Mouse (Mus musculus): ENCODE results near the gene Arhgef28.

The Arhgef28 gene

DNA sequence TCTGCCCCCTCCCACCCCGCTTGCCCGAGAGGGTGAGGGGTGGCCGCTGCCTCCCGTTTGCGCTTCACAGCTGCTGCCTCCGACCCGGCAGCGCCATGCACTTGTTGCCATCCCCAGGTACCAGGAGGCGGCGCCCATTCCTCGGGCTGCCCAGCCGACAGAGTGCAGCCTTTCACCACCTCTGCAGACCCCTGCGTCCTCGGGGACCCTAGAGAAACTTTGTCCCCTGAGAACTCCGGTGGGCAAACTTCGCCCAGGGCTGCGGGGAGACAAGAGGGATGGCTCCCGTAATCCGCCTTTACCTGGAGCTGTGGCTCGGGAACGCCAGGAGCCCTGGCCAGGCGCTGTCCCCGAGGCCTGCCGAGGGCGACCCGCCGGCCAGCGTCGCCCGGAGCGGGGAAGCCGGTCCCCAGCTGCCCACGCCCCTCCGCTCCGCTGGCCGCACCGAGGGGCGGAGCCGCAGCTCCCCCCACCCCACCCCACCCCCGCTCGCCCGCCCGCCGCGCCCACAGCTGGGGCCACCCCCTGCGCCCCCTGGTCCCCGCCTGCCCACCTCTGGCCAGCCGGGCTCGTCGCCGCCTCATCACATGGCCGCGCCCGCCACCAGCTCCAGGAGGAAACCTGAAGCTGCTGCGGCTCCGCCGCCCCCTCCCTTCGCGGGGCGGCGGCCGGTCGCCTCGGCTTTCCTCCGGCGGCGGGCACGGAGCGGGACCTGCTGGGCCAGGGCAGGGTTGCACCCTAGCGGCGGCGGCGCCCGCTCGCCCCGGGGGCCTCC is at the start of gene Arhgef28:
Gene Arhgef28 (minus strand): TSS at position 669 of the 775 bp plus-strand sequence.
- peak; percentile 9 for DNase-seq

DNA sequence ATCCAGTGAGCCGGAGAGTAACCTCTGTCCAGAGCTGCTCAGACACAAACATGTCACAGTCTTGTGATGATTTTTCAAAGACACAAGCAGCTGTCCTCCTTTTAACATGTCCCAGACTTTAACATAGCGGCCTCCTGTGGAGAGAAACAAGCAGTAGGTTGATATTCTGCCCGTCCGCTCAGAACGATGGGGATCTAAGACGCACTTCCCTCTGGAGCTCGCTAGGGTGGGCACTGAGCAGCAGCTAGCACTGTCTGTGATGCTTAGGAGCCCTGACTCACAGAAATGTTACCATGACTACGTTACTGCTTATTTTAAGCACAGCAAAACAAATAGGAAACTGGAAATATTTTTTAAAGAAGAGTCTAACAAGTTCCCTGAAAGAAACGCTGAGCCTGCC is 48.7 kb upstream of the Arhgef28 start:
- DNase-seq = no peak

GRCm38 (mm10) chr13:98249594-98249993 is 43.4 kb upstream of the Arhgef28 start:
- no peak for DNase-seq

DNA sequence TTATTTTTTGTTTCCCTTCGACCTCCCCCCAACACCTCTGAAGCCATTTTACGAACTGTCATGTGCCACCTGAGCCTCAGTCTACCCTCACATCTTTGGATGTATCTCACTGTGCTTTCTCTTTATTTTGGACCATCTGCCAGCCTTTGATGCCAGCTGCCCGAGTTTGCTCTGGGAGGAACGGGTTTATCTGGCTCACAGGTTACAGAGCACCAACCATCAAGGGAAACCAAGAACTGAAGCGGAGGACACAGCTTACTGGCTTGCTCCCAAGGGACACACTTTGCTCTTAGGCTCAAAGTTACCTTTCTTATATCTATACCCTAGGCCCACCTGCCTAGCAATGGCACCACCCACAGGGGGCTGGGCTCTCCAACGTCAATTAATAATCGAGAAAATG is 39.1 kb upstream of the Arhgef28 start:
- no peak for DNase-seq

DNA sequence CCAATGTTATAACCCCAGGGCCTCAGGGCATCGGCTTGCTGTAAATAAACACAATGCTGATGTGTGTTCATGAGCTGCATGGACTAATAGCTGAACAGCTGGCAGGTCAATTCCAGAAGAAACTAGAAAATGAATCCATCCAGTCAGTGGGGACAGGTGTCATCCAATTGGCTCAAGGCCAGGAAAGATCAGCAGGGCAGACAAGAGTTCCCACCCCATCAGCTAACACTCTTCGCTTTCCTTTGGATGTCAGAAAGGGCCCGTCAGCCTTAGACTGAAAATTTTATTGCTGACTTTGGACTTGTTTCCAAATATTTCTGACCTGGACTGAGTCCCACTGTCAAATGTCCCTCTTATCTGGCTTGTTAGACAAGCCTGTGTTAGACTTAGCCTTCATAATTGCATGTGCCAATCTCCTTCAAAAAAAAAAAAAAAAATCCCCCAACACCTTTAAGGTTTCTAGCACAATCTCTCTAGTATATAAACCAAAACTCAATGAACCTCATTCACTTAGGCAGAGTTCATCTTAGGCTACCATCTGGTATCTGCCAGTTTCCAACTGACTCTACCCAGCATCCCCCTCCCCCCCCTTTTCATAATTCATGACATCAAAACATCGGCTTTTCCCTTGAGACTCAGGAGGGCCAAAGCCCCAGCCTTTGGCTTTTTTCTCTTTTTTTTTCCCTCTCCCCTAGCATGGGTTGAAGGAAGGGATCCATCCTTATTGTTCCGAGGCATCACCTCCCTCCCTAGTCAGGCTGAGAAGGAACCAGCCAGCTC is 38.5 kb upstream of the Arhgef28 start:
- DNase-seq = no peak

DNA sequence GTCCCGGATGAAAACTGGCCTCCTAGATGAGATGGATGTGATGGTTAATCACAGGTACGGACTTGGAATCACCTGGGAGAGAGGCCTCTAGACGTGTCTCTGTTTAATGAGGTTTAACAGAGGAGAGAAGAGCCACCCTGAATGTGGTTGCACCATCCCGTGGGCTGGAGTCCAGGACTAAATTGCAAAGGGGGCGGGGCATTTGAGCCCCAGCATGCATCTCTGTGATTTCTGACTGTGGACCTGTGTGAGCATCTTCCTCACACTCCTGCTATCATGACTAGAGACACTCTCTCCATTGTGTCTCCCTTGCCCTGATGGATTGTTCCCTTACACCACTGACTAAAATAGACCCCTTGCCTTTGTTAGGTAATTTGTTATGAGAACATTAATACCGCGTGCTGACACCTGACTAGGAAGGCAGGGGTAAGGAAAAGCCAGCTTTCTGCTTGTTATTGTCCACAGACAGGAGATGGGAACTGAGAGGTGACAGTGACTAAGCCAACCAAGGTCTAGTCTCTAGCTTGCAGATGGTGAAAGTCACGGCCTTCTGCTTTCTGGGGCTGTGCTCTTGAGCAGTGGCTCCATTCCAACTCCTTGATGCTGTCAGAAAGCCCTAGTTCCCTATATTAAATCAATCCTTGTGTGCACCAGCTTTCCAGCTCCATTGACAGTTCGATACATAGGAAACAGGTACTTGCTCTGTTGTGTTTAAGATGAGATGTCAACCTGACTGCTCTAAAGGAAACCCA is 35.5 kb upstream of the Arhgef28 start:
- DNase-seq = no peak

DNA sequence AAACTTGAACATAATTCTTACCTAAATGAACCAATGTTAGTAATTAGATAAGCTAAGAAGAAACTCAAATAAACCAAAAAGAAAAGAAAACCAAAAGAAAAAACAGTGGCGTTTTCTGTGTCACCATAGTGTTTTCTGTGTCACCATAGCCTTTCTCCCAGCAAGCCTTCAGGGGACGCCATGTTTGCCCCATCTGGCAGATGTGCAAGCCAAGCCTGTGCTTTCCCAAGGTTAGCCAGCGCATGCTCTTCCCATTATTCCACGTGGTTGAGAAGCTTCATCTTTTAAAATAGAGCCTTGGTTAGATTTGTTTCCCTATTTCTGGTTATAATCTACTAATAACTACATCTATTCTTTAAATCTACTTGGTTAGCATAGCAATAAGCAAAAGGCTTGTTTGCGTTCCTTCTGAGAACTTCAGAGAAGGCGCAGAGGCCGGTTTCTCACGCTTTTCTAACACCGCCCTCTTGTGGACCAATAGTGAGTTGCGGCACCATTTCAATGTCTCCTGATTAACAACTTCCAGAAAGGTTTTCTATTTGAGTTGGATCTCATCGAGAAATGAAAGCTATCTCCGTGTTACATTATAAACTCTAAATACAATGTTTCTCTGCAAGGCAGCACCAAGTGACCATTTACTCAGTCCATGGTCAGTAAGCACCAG is 33.9 kb upstream of the Arhgef28 start:
- no peak for DNase-seq

GRCm38 (mm10) chr13:98235451-98235850 is 29.2 kb upstream of the Arhgef28 start:
- no peak for DNase-seq

DNA sequence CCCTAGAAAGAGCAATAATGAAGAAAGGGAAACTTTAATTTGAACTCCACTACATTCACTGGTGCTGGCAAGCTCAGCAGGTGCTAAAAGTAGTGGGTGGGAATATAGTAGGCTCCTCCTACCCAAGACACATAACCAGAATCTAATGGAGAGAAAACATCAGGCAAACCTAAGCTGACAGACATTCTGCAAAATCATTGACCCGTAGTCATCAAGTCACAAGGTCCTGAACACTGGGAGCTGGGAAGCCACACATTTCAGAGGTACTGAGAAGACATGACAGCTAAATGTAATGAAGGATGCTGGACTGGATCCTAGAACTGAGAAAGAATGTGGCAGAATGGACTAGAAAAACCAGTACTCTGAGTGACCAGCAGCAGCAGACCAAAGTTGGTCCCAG is 24.3 kb upstream of the Arhgef28 start:
- DNase-seq = no peak

GRCm38 (mm10) chr13:98226225-98226624 is 20.0 kb upstream of the Arhgef28 start:
- no peak for DNase-seq

GRCm38 (mm10) chr13:98222848-98223247 is 16.6 kb upstream of the Arhgef28 start:
- DNase-seq = no peak

DNA sequence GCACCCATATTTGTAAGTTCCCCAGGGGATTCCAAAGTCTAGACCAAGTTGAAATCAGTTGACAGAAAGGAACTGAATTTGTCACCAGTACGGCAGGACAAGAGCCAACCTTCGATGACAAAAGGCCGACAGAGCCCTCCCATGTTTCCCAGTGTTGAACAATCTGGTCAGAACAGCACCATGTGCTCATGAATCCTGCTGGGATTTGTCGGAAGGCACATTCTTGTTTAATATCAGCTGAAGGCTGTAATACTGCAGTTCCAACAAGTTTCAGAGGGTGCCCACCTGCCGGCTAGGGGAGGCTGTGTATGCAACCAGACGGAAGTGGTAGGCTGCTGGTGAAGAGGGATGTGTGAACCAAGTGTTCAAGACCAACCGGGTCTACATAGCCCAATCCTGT is 3.9 kb upstream of the Arhgef28 start:
- no peak for DNase-seq

DNA sequence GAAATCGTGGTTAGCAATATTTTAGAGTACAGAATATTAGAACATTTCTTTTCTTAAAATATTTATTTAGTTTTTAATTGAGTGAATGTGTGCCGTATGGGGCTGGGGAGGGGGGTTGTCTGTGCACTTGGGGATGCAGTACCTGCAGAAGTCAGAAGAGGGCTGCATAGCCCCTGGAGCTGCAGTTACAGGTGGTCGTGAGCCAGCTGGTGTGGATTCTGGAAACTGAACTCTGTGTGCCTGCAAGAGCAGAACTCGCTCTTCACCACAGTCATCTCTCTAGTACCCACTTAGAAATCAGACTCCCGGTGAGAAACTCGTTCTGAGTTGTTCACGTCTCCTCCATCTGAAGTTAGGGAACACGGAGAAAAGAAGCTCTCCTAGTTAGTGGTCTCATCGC is 2.6 kb upstream of the Arhgef28 start:
- DNase-seq = no peak

DNA sequence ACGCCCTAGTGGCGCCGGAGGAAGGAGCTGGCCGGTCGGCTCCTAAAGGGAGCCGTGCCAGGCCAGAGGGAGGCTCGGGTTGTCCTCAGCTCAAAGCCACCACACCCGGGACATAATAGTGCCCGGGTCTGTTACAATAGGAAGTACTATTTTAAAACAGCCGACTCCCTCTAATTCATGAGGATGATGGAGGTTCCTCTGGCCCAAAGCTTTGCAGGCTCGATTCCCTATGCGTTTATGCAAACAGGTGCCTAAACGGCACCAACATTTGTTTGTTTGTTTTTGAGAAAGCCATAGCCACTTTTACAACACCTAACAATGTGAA is 269 bp upstream of the Arhgef28 start:
- no peak for DNase-seq

- no peak for DNase-seq
These were observed 1.1 kb downstream of the Arhgef28 start for GRCm38 (mm10) chr13:98205111-98205510.

DNA sequence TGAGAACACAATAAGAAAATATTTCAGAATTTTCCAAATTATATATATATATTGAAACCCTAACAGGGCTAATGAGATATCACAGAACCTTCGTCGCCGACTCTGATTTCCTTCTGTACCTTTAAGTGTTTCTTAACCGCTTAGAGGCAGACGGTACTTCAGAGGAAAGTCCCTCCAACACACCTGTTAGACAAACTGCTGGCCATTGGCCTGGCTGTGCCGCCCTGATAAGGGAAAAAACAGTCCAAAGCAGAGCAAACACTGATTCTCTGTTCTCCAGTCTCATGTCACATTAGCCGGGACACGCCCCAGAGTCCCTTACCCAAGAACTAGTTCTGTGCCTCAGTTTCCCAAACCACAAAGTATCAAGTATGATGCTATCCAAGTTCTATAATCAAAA is 1.9 kb downstream of the Arhgef28 start:
- DNase-seq = no peak

DNA sequence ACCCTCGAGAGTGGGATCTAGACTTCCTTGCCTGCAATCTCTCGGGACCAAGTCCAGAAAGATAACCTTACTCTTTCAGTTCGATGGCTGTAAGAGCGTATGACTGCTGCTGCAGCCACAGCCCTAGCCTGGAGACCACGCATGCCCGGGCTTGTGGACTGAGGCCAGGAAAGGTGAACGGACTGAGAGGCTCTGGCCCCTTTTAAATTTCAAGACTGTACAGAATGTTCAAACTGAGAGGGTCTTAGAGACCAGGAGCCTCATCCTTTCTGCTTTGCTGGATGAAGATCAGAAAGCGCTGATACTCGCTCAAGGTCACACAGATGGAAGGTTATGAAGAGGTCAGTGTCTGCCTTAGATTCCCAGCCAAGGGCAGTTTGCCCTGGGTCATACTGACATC is 4.8 kb downstream of the Arhgef28 start:
- DNase-seq = no peak

DNA sequence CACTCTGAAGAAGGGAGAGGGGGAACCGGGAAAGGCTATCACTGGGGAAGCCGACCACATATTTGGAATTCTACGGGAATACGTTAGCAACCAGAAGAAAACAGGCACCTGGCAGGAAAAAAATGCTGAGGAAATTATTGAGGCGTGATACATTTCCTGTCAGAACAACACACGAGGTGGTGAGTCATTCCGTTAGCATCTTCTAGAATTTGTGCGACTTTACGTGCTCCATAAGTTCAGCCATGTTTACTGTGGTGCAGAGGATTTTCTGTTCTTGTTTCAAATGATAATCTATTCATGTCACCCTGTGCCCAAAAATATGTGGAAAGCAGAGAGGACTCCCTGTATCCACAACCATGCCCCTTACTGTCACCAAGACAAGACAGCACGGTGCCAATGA is 13.6 kb downstream of the Arhgef28 start:
- no peak for DNase-seq

- no peak for DNase-seq
These were observed 17.7 kb downstream of the Arhgef28 start for GRCm38 (mm10) chr13:98188500-98188899.

DNA sequence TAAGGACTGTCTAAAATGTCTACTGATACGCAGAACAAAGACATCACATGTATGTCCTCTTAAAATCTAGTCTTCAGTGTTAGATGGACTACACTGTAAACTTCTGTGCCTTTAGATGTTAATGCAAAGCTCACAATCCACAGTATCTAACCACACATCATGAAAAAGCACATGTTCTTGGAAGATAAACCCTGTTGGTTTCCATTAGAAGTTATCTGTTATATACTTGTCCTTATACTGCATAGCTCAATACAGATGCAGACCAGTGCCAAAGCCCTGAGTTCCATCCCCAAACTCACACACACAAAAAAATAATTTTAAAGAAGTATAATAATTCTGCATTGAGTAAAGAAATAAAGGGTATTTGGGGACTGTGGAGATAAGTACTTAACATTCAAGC is 18.3 kb downstream of the Arhgef28 start:
- DNase-seq = no peak

- no peak for DNase-seq
These were observed 20.1 kb downstream of the Arhgef28 start for GRCm38 (mm10) chr13:98186179-98186578.

GRCm38 (mm10) chr13:98184632-98185031 is 21.6 kb downstream of the Arhgef28 start:
- no peak for DNase-seq

DNA sequence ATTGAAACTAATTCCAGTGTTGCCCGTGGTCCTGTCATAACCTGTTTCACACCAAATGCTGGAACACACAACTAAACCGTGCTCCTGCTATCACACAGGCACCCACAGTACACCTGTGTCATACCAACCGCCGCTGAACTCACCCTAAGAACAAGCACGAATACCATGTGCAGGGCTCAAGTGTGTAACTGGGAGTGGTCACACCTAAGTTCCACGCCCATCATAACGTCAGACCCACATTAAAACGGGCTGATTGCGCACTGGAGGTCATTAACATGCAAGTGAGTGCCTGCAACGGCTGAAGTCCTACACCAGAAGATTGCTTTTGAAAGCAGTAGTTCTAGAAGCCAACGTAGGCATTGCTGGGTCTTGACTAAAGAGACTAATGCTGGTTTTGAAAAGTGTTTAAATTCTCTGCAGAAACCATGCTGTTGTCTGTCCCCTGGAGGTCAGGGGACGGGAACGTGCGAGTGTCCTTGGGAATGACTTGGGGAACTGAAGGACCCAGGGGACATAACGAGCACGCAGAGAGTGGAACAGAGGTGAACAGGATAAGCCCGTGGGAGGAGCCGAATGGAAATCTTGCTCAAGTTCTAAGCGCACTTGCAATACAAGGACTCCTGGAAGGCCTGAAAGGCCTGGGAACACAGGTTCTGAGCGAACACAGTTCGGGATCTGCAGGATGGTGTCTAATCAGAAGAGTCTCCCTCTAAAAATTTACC is 22.9 kb downstream of the Arhgef28 start:
- no peak for DNase-seq

All from cerebellum, adult 9-11 months (tissue).